Comparison of ENCODE assay signal across 9 mouse cellular contexts in the genomic region with DNA sequence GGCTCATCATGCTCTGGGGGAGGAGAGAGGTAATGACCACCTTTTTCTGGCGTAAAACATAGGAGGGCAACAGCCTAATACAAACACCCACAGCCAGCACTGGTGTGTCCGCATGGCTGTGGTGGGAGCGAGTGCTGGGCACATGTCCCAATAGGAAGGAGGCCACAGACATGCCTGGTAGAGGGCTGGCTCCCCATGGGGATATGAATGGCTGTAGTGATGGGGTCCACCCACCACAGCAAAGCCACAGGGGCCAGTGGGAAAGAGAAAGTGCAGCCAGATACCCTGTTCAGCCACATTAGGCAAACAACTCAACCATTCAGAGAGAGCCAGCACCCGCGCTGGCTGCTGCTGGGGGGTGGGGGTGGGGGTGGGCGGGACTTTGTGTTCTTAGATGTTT.
A peak's percentile ranks its signal among the peaks of the same experiment; 100 is the strongest.
DNase-seq lines count a peak whose midpoint lies in the region; ATAC-seq and TF ChIP-seq lines count a peak whose summit lies in the region.
"Had no signal": no experiment of that assay in that cellular context is flagged by ENCODE, and none has a peak within 500 bp of the region (broad histone marks: within the 10 kb centered on the region; RNA-seq: fewer than 3 reads in every experiment).

No protein-coding gene starts in this region.

- no peaks in the 10 kb centered on the region for H3K36me3 ChIP-seq in embryonic facial prominence, embryonic 15.5 days
- no peaks in the 10 kb centered on the region for H3K36me3 ChIP-seq in hindbrain, embryonic 14.5 days (replicated peaks; ENCODE audit: control insufficient read depth, insufficient read depth)
- no peaks in the 10 kb centered on the region for H3K36me3 ChIP-seq in midbrain, embryonic 14.5 days (ENCODE audit: control insufficient read depth, insufficient read depth, low read length)
- H3K36me3 ChIP-seq: lung, embryonic 15.5 days had no signal

- ATAC-seq in embryonic facial prominence, embryonic 15.5 days (ENCODE audit: insufficient number of reproducible peaks, low FRiP score, low TSS enrichment, low read depth), result no peak
- peak; percentile 26; the same call in 1 of the 2 replicates for ATAC-seq in hindbrain, embryonic 14.5 days (ENCODE audit: low FRiP score)
- no peak for ATAC-seq in midbrain, embryonic 14.5 days (ENCODE audit: low FRiP score, low TSS enrichment)

- no peak overlapping the region for H3K4me3 ChIP-seq in left cerebral cortex, adult 2 months
- H3K4me3 ChIP-seq in embryonic facial prominence, embryonic 15.5 days (replicated peaks), result no peak overlapping the region
- H3K4me3 ChIP-seq in hindbrain, embryonic 14.5 days (replicated peaks; ENCODE audit: low read length), result no peak overlapping the region
- no peak overlapping the region for H3K4me3 ChIP-seq in midbrain, embryonic 14.5 days (replicated peaks; ENCODE audit: low read depth, low read length)
- H3K4me3 ChIP-seq: lung, embryonic 15.5 days had no signal

- H3K27me3 ChIP-seq in embryonic facial prominence, embryonic 15.5 days, result peaks cover 7% of the 10 kb centered on the region; the same call in 1 of the 2 replicates
- no peaks in the 10 kb centered on the region for H3K27me3 ChIP-seq in hindbrain, embryonic 14.5 days (ENCODE audit: control insufficient read depth, insufficient read depth, low read length)
- no peaks in the 10 kb centered on the region for H3K27me3 ChIP-seq in midbrain, embryonic 14.5 days (ENCODE audit: control insufficient read depth, insufficient read depth, low read length)
- H3K27me3 ChIP-seq: lung, embryonic 15.5 days had no signal

- H3K27ac ChIP-seq in left cerebral cortex, adult 2 months, result peak overlapping the region; percentile 86
- H3K27ac ChIP-seq in embryonic facial prominence, embryonic 15.5 days (replicated peaks), result peak overlapping the region; percentile 68
- H3K27ac ChIP-seq in hindbrain, embryonic 14.5 days, result peak overlapping the region; percentile 68
- H3K27ac ChIP-seq in midbrain, embryonic 14.5 days (replicated peaks; ENCODE audit: low read depth, low read length), result peak overlapping the region; percentile 60; the same call in 1 of the 2 replicates

- peak overlapping the region; percentile 3; the same call in 1 of the 2 replicates for H3K4me2 ChIP-seq in embryonic facial prominence, embryonic 15.5 days (replicated peaks)
- peak overlapping the region; percentile 27; the same call in 1 of the 2 replicates for H3K4me2 ChIP-seq in hindbrain, embryonic 14.5 days (replicated peaks)
- no peak overlapping the region; the same call in 1 of the 2 replicates for H3K4me2 ChIP-seq in midbrain, embryonic 14.5 days (ENCODE audit: low read length)
- H3K4me2 ChIP-seq: lung, embryonic 15.5 days had no signal

- intact Hi-C loops in left cerebral cortex, adult 2 months (cut with DNase I), result loop anchor here (5.0 kb wide), 1 partner anchor 118 kb away; no protein-coding TSS in a partner anchor
- intact Hi-C loops in left cerebral cortex, postnatal 36 days (cut with DNase I), result loop anchor here (5.0 kb wide), 1 partner anchor 68 kb away; no protein-coding TSS in a partner anchor

- 36% methylated on average over 6 of the region's 6 CpGs for WGBS in embryonic facial prominence, embryonic 15.5 days
- 20% methylated on average over 6 of the region's 6 CpGs for WGBS in hindbrain, embryonic 14.5 days
- 36% methylated on average over 6 of the region's 6 CpGs for WGBS in midbrain, embryonic 14.5 days

- no peak overlapping the region for H3K9ac ChIP-seq in embryonic facial prominence, embryonic 15.5 days
- no peak overlapping the region for H3K9ac ChIP-seq in hindbrain, embryonic 14.5 days
- no peak overlapping the region; the same call in 1 of the 2 replicates for H3K9ac ChIP-seq in midbrain, embryonic 14.5 days (replicated peaks; ENCODE audit: low read length)
- H3K9ac ChIP-seq: lung, embryonic 15.5 days had no signal

- TF ChIP-seq CTCF in left cerebral cortex, adult 2 months (IDR thresholded peaks at IDR 0.05), result no peak

- H3K9me3 ChIP-seq in embryonic facial prominence, embryonic 15.5 days (replicated peaks), result no peaks in the 10 kb centered on the region
- H3K9me3 ChIP-seq in hindbrain, embryonic 14.5 days (ENCODE audit: control insufficient read depth, low read length), result no peaks in the 10 kb centered on the region
- no peaks in the 10 kb centered on the region for H3K9me3 ChIP-seq in midbrain, embryonic 14.5 days (ENCODE audit: control insufficient read depth, low read length)
- H3K9me3 ChIP-seq: lung, embryonic 15.5 days had no signal

- no peak for DNase-seq in left cerebral cortex, adult 2 months (ENCODE audit: extremely low spot score in 1 of 2, low spot score in 2 of 2)
- DNase-seq in left cerebral cortex, postnatal 36 days (ENCODE audit: low spot score in 2 of 2), result no peak
- DNase-seq in hindbrain, embryonic 14.5 days (ENCODE audit: low spot score), result no peak
- no peak for DNase-seq in midbrain, embryonic 14.5 days
- DNase-seq in spleen, postnatal 4 days (ENCODE audit: low spot score in 2 of 2), result no peak
- no peak for DNase-seq in thymus, postnatal 4 days
- no peak for DNase-seq in right cerebral cortex, postnatal 4 days

- peaks cover 63% of the 10 kb centered on the region for H3K4me1 ChIP-seq in embryonic facial prominence, embryonic 15.5 days
- peaks cover 35% of the 10 kb centered on the region for H3K4me1 ChIP-seq in hindbrain, embryonic 14.5 days (replicated peaks; ENCODE audit: control insufficient read depth, insufficient read depth, low read length)
- H3K4me1 ChIP-seq in midbrain, embryonic 14.5 days (ENCODE audit: control insufficient read depth, insufficient read depth, low read length), result peaks cover 34% of the 10 kb centered on the region
